Mouse (Mus musculus) R1 (cell line): Measurements from ENCODE around the gene Erich4.

Source experiments
- DNase-seq: peaks from one replicate; pipeline ENCODE4 v3.0.0-alpha.2; 2018; ENCODE audit warnings: low read depth, low spot score

The Erich4 gene

GRCm38 (mm10) chr7:25623857-25624370, 8.2 kb upstream of the Erich4 start:
- DNase-seq = no peak

GRCm38 (mm10) chr7:25620751-25621150, 5.1 kb upstream of the Erich4 start:
- DNase-seq = no peak

- no peak for DNase-seq
Observed at GRCm38 (mm10) chr7:25620101-25620500, 4.4 kb upstream of the Erich4 start.

- DNase-seq = no peak
Observed at GRCm38 (mm10) chr7:25619722-25619991, 4.0 kb upstream of the Erich4 start.

GRCm38 (mm10) chr7:25618865-25619721, 3.4 kb upstream of the Erich4 start, which contains the start of gene Dmac2:
Gene Dmac2 (plus strand): TSS chr7:25619414.
- DNase-seq = peak; percentile 99

GRCm38 (mm10) chr7:25617376-25618160, 1.9 kb upstream of the Erich4 start:
- DNase-seq = no peak

GRCm38 (mm10) chr7:25614831-25615705, 624 bp downstream of the Erich4 start:
- DNase-seq = no peak

GRCm38 (mm10) chr7:25614086-25614485, 1.6 kb downstream of the Erich4 start:
- DNase-seq = peak; percentile 33

GRCm38 (mm10) chr7:25611501-25611900, 4.2 kb downstream of the Erich4 start:
- peak; percentile 71 for DNase-seq

- DNase-seq = no peak
Observed at GRCm38 (mm10) chr7:25610056-25610455, 5.6 kb downstream of the Erich4 start.

- no peak for DNase-seq
Observed at GRCm38 (mm10) chr7:25607196-25607595, 8.5 kb downstream of the Erich4 start.

GRCm38 (mm10) chr7:25606625-25607063, 9.0 kb downstream of the Erich4 start:
- no peak for DNase-seq

GRCm38 (mm10) chr7:25601346-25601745, 14.3 kb downstream of the Erich4 start:
- DNase-seq = peak; percentile 75

- DNase-seq = peak; percentile 66
Observed at GRCm38 (mm10) chr7:25600666-25601065, 15.0 kb downstream of the Erich4 start.

GRCm38 (mm10) chr7:25599663-25600062, 16.0 kb downstream of the Erich4 start:
- peak; percentile 82 for DNase-seq

GRCm38 (mm10) chr7:25593859-25594258, 21.8 kb downstream of the Erich4 start:
- no peak for DNase-seq

- no peak for DNase-seq
Observed at GRCm38 (mm10) chr7:25591226-25591625, 24.5 kb downstream of the Erich4 start.

- DNase-seq = no peak
Observed at GRCm38 (mm10) chr7:25585351-25586204, 30.1 kb downstream of the Erich4 start.

GRCm38 (mm10) chr7:25584651-25585050, 31.0 kb downstream of the Erich4 start:
- no peak for DNase-seq

GRCm38 (mm10) chr7:25582301-25582810, 33.3 kb downstream of the Erich4 start:
- peak; percentile 54 for DNase-seq
